Mouse (Mus musculus) small intestine, adult 2 months (tissue): Measurements from ENCODE around the gene Sept9.

ENCODE experiments used
- CTCF ChIP-seq: fragments of 200-500 bp; IDR thresholded peaks from 2 replicates; pipeline ENCODE4 v1.5.1; 2012; ENCODE audit warnings: low read depth, mild to moderate bottlenecking, control low read depth, inconsistent platforms, low read length, moderate library complexity, mixed read lengths; ENCODE audit not compliant: insufficient replicate concordance, insufficient read length; ENCODE audit errors: extremely low read depth
- POLR2A ChIP-seq: fragments of 200-500 bp; IDR thresholded peaks from 2 replicates; pipeline ENCODE4 v1.6.1; 2012; ENCODE audit warnings: low read depth, mild to moderate bottlenecking, control low read depth, inconsistent platforms, low read length, moderate library complexity

DNA sequence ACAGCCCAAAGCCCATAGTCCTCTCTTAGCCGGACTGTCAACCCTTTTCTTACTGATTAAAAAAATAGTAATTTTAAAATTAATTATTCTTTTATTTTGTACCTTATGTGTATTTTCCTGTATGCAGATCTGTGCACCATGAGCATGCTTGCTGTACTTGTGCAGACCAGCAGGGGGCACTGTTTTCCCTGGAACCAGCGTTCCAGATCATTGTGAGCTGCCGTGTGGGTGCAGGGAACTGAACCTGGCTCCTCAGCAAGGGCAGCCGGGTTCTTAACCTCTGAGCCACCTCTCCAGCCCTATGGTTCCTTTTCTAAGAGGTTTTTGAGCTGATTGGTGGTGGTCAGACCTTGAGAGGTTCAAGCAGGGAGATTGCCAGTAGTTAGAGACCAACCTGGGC, 101.3 kb downstream of the Sept9 start:
- TF ChIP-seq POLR2A (no peak), CTCF (peak; percentile 70; the same call in 1 of the 2 replicates)
